Mouse (Mus musculus): Measurements from ENCODE around the gene Luc7l3. TPM values are rescaled to one million over a fixed set of nuclear protein-coding genes. Genes with fewer than 3 reads are reported as not detected.

Luc7l3 gene
- polyA plus RNA-seq, 2 experiments = 33.7 to 39.1 TPM

DNA sequence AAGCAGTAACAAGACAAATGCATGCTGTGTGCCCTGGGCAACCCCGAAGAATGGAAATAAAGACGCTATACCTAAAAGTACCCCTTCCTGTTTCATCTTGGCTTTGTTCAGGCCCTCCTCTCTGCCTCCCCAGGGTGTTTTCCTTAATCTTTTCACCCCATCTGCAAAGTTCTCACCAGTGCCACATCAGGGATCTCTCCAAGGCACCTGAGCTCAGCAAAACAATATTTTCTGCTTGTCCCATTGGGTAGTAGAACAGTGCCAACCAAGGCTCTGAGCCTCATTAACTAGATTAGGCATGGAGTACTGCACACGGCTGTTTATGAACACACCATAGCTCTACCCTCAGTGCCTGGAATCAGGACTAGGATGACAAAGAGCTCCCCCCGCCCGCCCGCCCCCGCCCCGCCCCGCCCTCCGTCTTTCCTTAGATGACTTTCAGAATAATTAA, 5.2 kb upstream of the Luc7l3 start:
- H3K4me3 ChIP-seq (ENCODE audit: insufficient read depth in 1 of 2, low read depth in 2 of 2, low read length in 2 of 2) = no peak overlapping the region; a peak in 1 of 4 replicates
- peak overlapping the region; percentile 86 for H3K4me2 ChIP-seq (ENCODE audit: low read depth)
- H3K4me1 ChIP-seq (replicated peaks; ENCODE audit: control insufficient read depth in 2 of 2, insufficient read depth in 2 of 2, low read length in 1 of 2) = peaks cover 22 to 23% of the 10 kb centered on the region in 2 experiments
- H3K9me3 ChIP-seq (ENCODE audit: control insufficient read depth, low read length) = no peaks in the 10 kb centered on the region
- ATAC-seq (ENCODE audit: insufficient read depth) = no peak
- TF ChIP-seq CTCF (IDR thresholded peaks at IDR 0.05; ENCODE audit: low read depth) (no peak), EP300 (IDR thresholded peaks at IDR 0.05; ENCODE audit: low read depth) (no peak)
- no peak overlapping the region for H3K27ac ChIP-seq
- no peak overlapping the region for H3K9ac ChIP-seq (replicated peaks)
- no peaks in the 10 kb centered on the region for H3K27me3 ChIP-seq (ENCODE audit: control insufficient read depth, insufficient read depth, low read length)
- H3K36me3 ChIP-seq (replicated peaks; ENCODE audit: control insufficient read depth, insufficient read depth, low read depth) = no peaks in the 10 kb centered on the region
- DNase-seq (ENCODE audit: low read depth in 3 of 3, low spot score in 3 of 3) = no peak
- WGBS (ENCODE audit: insufficient replicate concordance) = 23% methylated on average over 10 of the region's 10 CpGs

DNA sequence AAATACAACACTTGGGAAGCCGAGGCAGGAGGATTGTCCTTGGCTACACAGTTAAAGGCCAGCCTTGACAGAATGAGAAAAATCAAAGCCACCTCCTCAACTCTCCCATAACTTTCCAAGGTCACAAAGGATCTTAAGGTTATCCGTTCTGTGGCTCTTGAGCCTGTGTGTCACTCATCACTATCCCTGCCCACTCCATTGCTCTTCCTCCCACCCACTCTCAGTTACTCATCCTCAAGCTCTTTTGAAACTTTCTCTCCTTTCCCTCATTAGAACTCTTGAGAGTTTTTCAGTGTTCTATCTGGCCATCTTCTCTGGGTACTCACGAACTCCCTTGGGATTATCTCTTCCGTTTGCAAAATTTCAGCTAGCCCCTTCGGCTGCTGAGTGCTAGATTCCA, 2.8 kb upstream of the Luc7l3 start:
- ATAC-seq (ENCODE audit: insufficient read depth) = no peak
- no peak overlapping the region for H3K27ac ChIP-seq

DNA sequence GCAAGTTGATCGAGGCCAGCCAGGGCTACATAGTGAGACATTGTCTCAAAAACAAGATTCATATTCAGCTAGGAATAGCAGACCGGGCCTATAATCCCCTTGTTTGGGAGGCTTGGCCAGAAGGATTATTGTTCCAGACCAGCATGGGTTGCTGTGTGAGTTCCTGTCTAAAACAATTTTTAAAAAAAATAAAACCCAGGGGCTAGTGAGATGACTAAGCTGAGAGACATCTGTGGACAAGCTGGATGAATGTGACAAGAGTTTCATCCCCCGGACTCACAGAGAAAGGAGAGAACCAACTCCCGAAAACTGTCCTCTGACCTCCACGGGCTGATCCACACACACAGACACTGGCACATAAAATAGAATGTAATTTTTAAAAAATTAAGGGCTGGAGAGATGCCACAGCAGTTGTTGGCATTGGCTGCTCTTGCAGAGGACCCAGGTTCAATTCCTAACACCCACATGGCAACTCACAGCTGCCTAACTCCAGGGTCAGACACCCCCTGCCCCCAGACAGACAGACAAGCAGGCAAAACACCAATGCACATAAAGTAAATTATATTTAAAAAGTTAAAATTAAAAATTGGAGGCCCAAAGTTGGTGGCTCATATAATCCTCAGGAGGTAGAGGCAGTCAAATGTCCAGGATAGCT, 1.6 kb upstream of the Luc7l3 start:
- WGBS (ENCODE audit: insufficient replicate concordance) = 80% methylated on average over 5 of the region's 5 CpGs
- TF ChIP-seq CTCF (IDR thresholded peaks at IDR 0.05; ENCODE audit: low read depth) (no peak), EP300 (IDR thresholded peaks at IDR 0.05; ENCODE audit: low read depth) (no peak)
- no peak overlapping the region; the same call in 1 of the 2 replicates for H3K27ac ChIP-seq
- H3K4me1 ChIP-seq (replicated peaks; ENCODE audit: control insufficient read depth in 2 of 2, insufficient read depth in 2 of 2, low read length in 1 of 2) = peaks cover 24 to 30% of the 10 kb centered on the region in 2 experiments
- H3K27me3 ChIP-seq (ENCODE audit: control insufficient read depth, insufficient read depth, low read length) = no peaks in the 10 kb centered on the region
- H3K9ac ChIP-seq (replicated peaks) = no peak overlapping the region
- DNase-seq (ENCODE audit: low read depth in 3 of 3, low spot score in 3 of 3) (no peak), ATAC-seq (ENCODE audit: insufficient read depth) (no peak)
- H3K4me3 ChIP-seq (ENCODE audit: insufficient read depth in 1 of 2, low read depth in 2 of 2, low read length in 2 of 2) = no peak overlapping the region
- H3K4me2 ChIP-seq (ENCODE audit: low read depth) = no peak overlapping the region; the same call in 1 of the 2 replicates
- no peaks in the 10 kb centered on the region for H3K9me3 ChIP-seq (ENCODE audit: control insufficient read depth, low read length)
- peaks cover 6% of the 10 kb centered on the region for H3K36me3 ChIP-seq (replicated peaks; ENCODE audit: control insufficient read depth, insufficient read depth, low read depth)

More for the DNA sequence above, 2.8 kb upstream of the Luc7l3 start:
- H3K9ac ChIP-seq (replicated peaks) = no peak overlapping the region
- H3K4me1 ChIP-seq (replicated peaks; ENCODE audit: control insufficient read depth in 2 of 2, insufficient read depth in 2 of 2, low read length in 1 of 2) = peaks cover 22 to 24% of the 10 kb centered on the region in 2 experiments
- H3K4me2 ChIP-seq (ENCODE audit: low read depth) = no peak overlapping the region
- H3K4me3 ChIP-seq (ENCODE audit: insufficient read depth in 1 of 2, low read depth in 2 of 2, low read length in 2 of 2) = no peak overlapping the region
- TF ChIP-seq CTCF (IDR thresholded peaks at IDR 0.05; ENCODE audit: low read depth) = no peak
- TF ChIP-seq EP300 (IDR thresholded peaks at IDR 0.05; ENCODE audit: low read depth) = no peak
- whole genome bisulfite sequencing (ENCODE audit: insufficient replicate concordance) = 78% methylated on average over 5 of the region's 5 CpGs
- no peak for DNase-seq (ENCODE audit: low read depth in 3 of 3, low spot score in 3 of 3)
- H3K27me3 ChIP-seq (ENCODE audit: control insufficient read depth, insufficient read depth, low read length) = no peaks in the 10 kb centered on the region
- no peaks in the 10 kb centered on the region for H3K9me3 ChIP-seq (ENCODE audit: control insufficient read depth, low read length)
- H3K36me3 ChIP-seq (replicated peaks; ENCODE audit: control insufficient read depth, insufficient read depth, low read depth) = no peaks in the 10 kb centered on the region

DNA sequence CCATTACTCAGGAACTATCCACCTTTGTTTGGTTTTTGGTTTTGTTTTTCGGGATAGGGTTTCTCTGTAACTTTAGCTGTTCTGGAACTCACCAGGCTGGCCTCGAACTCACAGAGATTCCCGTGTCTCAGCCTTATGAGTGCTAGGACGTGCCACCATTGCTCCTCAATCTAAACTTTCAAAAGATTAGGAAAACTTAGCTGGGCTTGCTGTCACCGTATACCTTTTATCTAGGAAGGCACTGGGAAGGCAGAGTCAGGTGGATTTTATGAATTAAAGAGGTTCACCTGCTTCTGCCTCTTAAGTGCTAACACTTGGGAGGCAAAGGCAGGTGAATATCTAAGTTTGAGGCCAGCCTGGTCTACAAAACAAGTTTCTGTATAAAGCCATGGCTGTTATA, 848 bp upstream of the Luc7l3 start:
- H3K4me1 ChIP-seq (replicated peaks; ENCODE audit: control insufficient read depth in 2 of 2, insufficient read depth in 2 of 2, low read length in 1 of 2) = peaks cover 30 to 36% of the 10 kb centered on the region in 2 experiments
- 35% methylated on average over 5 of the region's 5 CpGs for WGBS (ENCODE audit: insufficient replicate concordance)
- peak overlapping the region; percentile 99 to 100 for H3K4me3 ChIP-seq (ENCODE audit: insufficient read depth in 1 of 2, low read depth in 2 of 2, low read length in 2 of 2)
- H3K4me2 ChIP-seq (ENCODE audit: low read depth) = peak overlapping the region; percentile 85
- H3K9me3 ChIP-seq (ENCODE audit: control insufficient read depth, low read length) = no peaks in the 10 kb centered on the region
- H3K36me3 ChIP-seq (replicated peaks; ENCODE audit: control insufficient read depth, insufficient read depth, low read depth) = peaks cover 10% of the 10 kb centered on the region
- no peak for TF ChIP-seq EP300 (IDR thresholded peaks at IDR 0.05; ENCODE audit: low read depth)
- no peak for TF ChIP-seq CTCF (IDR thresholded peaks at IDR 0.05; ENCODE audit: low read depth)
- DNase-seq (ENCODE audit: low read depth in 3 of 3, low spot score in 3 of 3) (no peak), ATAC-seq (ENCODE audit: insufficient read depth) (no peak)
- H3K27ac ChIP-seq = peak overlapping the region; percentile 95
- H3K27me3 ChIP-seq (ENCODE audit: control insufficient read depth, insufficient read depth, low read length) = no peaks in the 10 kb centered on the region
- peak overlapping the region; percentile 99 for H3K9ac ChIP-seq (replicated peaks)

Data from liver, embryonic 14.5 days (tissue).